Mouse (Mus musculus): Measurements from ENCODE around the gene Zfp322a.
A peak's percentile ranks its signal among the peaks of the same experiment; 100 is the strongest.
"Not testable (repeated sequence)": the region's sequence is repeated elsewhere in the genome, so short reads cannot be mapped to it uniquely, and the experiment has no call there.

Gene Zfp322a

GRCm38 (mm10) chr13:23368583-23369420, at the start of gene Zfp322a:
Gene Zfp322a (minus strand): TSS chr13:23369208.
- DNase-seq (ENCODE audit: low spot score in 2 of 2), result peak; percentile 97

GRCm38 (mm10) chr13:23412630-23413521, 43.9 kb upstream of the Zfp322a start:
- DNase-seq (ENCODE audit: low spot score in 2 of 2), result peak; percentile 72 to 81

- no peak for DNase-seq (ENCODE audit: low spot score in 2 of 2)
Observed at GRCm38 (mm10) chr13:23412211-23412629, 43.2 kb upstream of the Zfp322a start.

- no peak for DNase-seq (ENCODE audit: low spot score in 2 of 2)
Observed at GRCm38 (mm10) chr13:23411311-23412210, 42.6 kb upstream of the Zfp322a start.

- DNase-seq (ENCODE audit: low spot score in 2 of 2), result no peak
Observed at GRCm38 (mm10) chr13:23410632-23411031, 41.6 kb upstream of the Zfp322a start.

GRCm38 (mm10) chr13:23402626-23403025, 33.6 kb upstream of the Zfp322a start:
- DNase-seq (ENCODE audit: low spot score in 2 of 2), result no peak

GRCm38 (mm10) chr13:23401683-23402527, 32.9 kb upstream of the Zfp322a start:
- peak; percentile 70 to 75 for DNase-seq (ENCODE audit: low spot score in 2 of 2)

GRCm38 (mm10) chr13:23400771-23401682, 32.0 kb upstream of the Zfp322a start:
- no peak for DNase-seq (ENCODE audit: low spot score in 2 of 2)

- not testable (repeated sequence) for DNase-seq (ENCODE audit: low spot score in 2 of 2)
Observed at GRCm38 (mm10) chr13:23396913-23397312, 27.9 kb upstream of the Zfp322a start.

- DNase-seq (ENCODE audit: low spot score in 2 of 2), result no peak
Observed at GRCm38 (mm10) chr13:23396246-23396703, 27.3 kb upstream of the Zfp322a start.

GRCm38 (mm10) chr13:23395301-23396245, 26.6 kb upstream of the Zfp322a start:
- no peak for DNase-seq (ENCODE audit: low spot score in 2 of 2)

GRCm38 (mm10) chr13:23387548-23387947, 18.5 kb upstream of the Zfp322a start:
- DNase-seq (ENCODE audit: low spot score in 2 of 2), result no peak

- no peak for DNase-seq (ENCODE audit: low spot score in 2 of 2)
Observed at GRCm38 (mm10) chr13:23383127-23383526, 14.1 kb upstream of the Zfp322a start.

GRCm38 (mm10) chr13:23372433-23372832, 3.4 kb upstream of the Zfp322a start:
- DNase-seq (ENCODE audit: low spot score in 2 of 2), result no peak

GRCm38 (mm10) chr13:23370075-23370474, 1.1 kb upstream of the Zfp322a start:
- DNase-seq (ENCODE audit: low spot score in 2 of 2), result no peak

- no peak for DNase-seq (ENCODE audit: low spot score in 2 of 2)
Observed at GRCm38 (mm10) chr13:23369421-23369765, 385 bp upstream of the Zfp322a start.

- DNase-seq (ENCODE audit: low spot score in 2 of 2), result no peak
Observed at GRCm38 (mm10) chr13:23361536-23361935, 7.5 kb downstream of the Zfp322a start.

GRCm38 (mm10) chr13:23354541-23354940, 14.5 kb downstream of the Zfp322a start:
- not testable (repeated sequence) for DNase-seq (ENCODE audit: low spot score in 2 of 2)
